Mouse (Mus musculus) myocyte (in vitro differentiated cells): Measurements from ENCODE around the gene Zfp740. TPM values are rescaled to one million over a fixed set of nuclear protein-coding genes. Genes with fewer than 3 reads are reported as not detected.
A peak's percentile ranks its signal among the peaks of the same experiment; 100 is the strongest.

ENCODE experiments used
- H3K27me3 ChIP-seq: one replicate; pipeline ENCODE4 v1.6.1; 2011; ENCODE audit not compliant: control insufficient read depth, insufficient read depth, insufficient read length
- H3K36me3 ChIP-seq: one replicate; pipeline ENCODE4 v1.6.1; 2011; ENCODE audit not compliant: control insufficient read depth, insufficient read depth
- H3K4me2 ChIP-seq: one replicate; pipeline ENCODE4 v1.6.1; 2011; ENCODE audit warnings: low read depth, control low read depth
- H3K4me3 ChIP-seq: one replicate; pipeline ENCODE4 v1.5.1; 2011; ENCODE audit warnings: mild to moderate bottlenecking, control low read depth, moderate library complexity
- H3K79me2 ChIP-seq: one replicate; pipeline ENCODE4 v1.6.1; 2011; ENCODE audit not compliant: control insufficient read depth, insufficient read depth
- H3ac ChIP-seq: one replicate; pipeline ENCODE4 v1.6.1; 2011; ENCODE audit not compliant: control insufficient read depth, insufficient read length
- E2F4 ChIP-seq: IDR thresholded peaks from one replicate; pipeline ENCODE4 v1.6.1; 2011; ENCODE audit warnings: mild to moderate bottlenecking, control low read depth, moderate library complexity; ENCODE audit not compliant: insufficient read depth
- MAX ChIP-seq: IDR thresholded peaks from one replicate; pipeline ENCODE4 v1.6.1; 2011; ENCODE audit warnings: low read depth, mild to moderate bottlenecking, control low read depth
- MYOD1 ChIP-seq, 3 experiments: IDR thresholded peaks; one replicate each; pipeline ENCODE4 v1.6.1; 2011; ENCODE audit warnings: control low read depth in 2 of 3, low read depth in 2 of 3, mild to moderate bottlenecking in 2 of 3, moderate library complexity in 1 of 3; ENCODE audit not compliant: insufficient read length in 2 of 3, control insufficient read depth in 1 of 3
- MYOG ChIP-seq, 3 experiments: IDR thresholded peaks; one replicate each; pipeline ENCODE4 v1.6.1; 2011; ENCODE audit warnings: control low read depth in 2 of 3, low read depth in 2 of 3, mild to moderate bottlenecking in 2 of 3; ENCODE audit not compliant: insufficient read length in 2 of 3, control insufficient read depth in 1 of 3, insufficient read depth in 1 of 3
- POLR2A ChIP-seq: IDR thresholded peaks from one replicate; pipeline ENCODE4 v1.6.1; 2011; ENCODE audit warnings: low read depth, mild to moderate bottlenecking, control low read depth, moderate library complexity; ENCODE audit not compliant: insufficient read length
- POLR2AphosphoS2 ChIP-seq: IDR thresholded peaks from one replicate; pipeline ENCODE4 v1.6.1; 2011; ENCODE audit warnings: low read depth, control low read depth; ENCODE audit not compliant: insufficient read length
- REST ChIP-seq: IDR thresholded peaks from one replicate; pipeline ENCODE4 v1.6.1; 2011; ENCODE audit warnings: mild to moderate bottlenecking, control low read depth, moderate library complexity; ENCODE audit not compliant: insufficient read depth, insufficient read length
- SRF ChIP-seq: IDR thresholded peaks from one replicate; pipeline ENCODE4 v1.6.1; 2011; ENCODE audit warnings: low read depth; ENCODE audit not compliant: control insufficient read depth, insufficient read length
- TCF12 ChIP-seq: IDR thresholded peaks from one replicate; pipeline ENCODE4 v1.6.1; 2011; ENCODE audit warnings: mild to moderate bottlenecking, control low read depth; ENCODE audit not compliant: poor library complexity, insufficient read depth, severe bottlenecking
- TCF3 ChIP-seq: IDR thresholded peaks from one replicate; pipeline ENCODE4 v1.6.1; 2011; ENCODE audit warnings: low read depth, control low read depth; ENCODE audit not compliant: insufficient read length
- USF1 ChIP-seq: IDR thresholded peaks from one replicate; pipeline ENCODE4 v1.6.1; 2011; ENCODE audit warnings: low read depth, mild to moderate bottlenecking, control low read depth, moderate library complexity
- polyA plus RNA-seq: library from polyadenylated mRNA; unstranded; fragments of >200 nt; fragmentation: generic; extraction: Trizol; gene quantifications from one replicate; pipeline ENCODE4 v1.2.1, GENCODE M21; 2012; ENCODE audit warnings: missing spikeins

Zfp740 gene
- polyA plus RNA-seq, 1 experiment: 42.3 TPM

- TF ChIP-seq USF1 (no peak), POLR2AphosphoS2 (peak; percentile 52), POLR2A (peak; percentile 37)
- H3K36me3 ChIP-seq: no peaks in the 10 kb centered on the region
- peaks cover 5% of the 10 kb centered on the region for H3K79me2 ChIP-seq
- H3K4me2 ChIP-seq: peak overlapping the region; percentile 99
- no peak overlapping the region for H3ac ChIP-seq
- no peaks in the 10 kb centered on the region for H3K27me3 ChIP-seq
- peak overlapping the region; percentile 52 for H3K4me3 ChIP-seq
Measured at GRCm38 (mm10) chr15:102258581-102259253, 55.7 kb downstream of the Zfp740 start.

DNA sequence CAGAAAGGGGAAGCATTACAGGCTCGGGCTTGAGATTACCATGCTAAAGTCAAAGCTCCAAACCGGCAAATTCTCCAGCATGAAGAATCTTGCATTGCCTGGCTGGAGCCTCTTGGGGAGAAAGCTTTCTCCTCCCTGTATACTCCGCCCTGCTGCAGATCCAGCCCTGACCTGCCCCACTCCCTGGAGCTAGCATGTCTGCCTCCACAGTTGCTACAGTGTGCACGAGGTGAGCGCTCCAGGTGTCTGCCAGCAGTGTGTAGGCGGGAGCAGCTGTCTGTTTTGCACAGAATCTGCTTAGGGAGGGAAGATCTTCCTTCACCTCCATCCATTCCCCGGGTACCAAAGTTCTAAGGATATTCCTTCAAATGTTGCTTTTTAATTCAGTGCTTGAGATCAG, 59.5 kb downstream of the Zfp740 start:
- no peaks in the 10 kb centered on the region for H3K36me3 ChIP-seq

GRCm38 (mm10) chr15:102263037-102263436, 60.0 kb downstream of the Zfp740 start:
- H3K4me2 ChIP-seq: no peak overlapping the region
- no peaks in the 10 kb centered on the region for H3K36me3 ChIP-seq
- no peaks in the 10 kb centered on the region for H3K27me3 ChIP-seq
- no peak overlapping the region for H3K4me3 ChIP-seq
- TF ChIP-seq USF1 (no peak), REST (no peak), SRF (no peak), TCF12 (no peak), MYOG (IDR thresholded peaks at IDR 0.05; ENCODE audit: control insufficient read depth in 1 of 3, insufficient read depth in 1 of 3, insufficient read length in 2 of 3, low read depth in 2 of 3) (no peak), TCF3 (no peak), MYOD1 (IDR thresholded peaks at IDR 0.05; ENCODE audit: control insufficient read depth in 1 of 3, insufficient read length in 2 of 3, low read depth in 2 of 3) (no peak), POLR2A (no peak), E2F4 (no peak)
- no peaks in the 10 kb centered on the region for H3K79me2 ChIP-seq
- H3ac ChIP-seq: no peak overlapping the region

More for the DNA sequence above, 59.5 kb downstream of the Zfp740 start:
- Histone ChIP-seq H3K27me3 (no peaks in the 10 kb centered on the region), H3K79me2 (no peaks in the 10 kb centered on the region), H3K4me3 (no peak overlapping the region), H3K4me2 (no peak overlapping the region), H3ac (no peak overlapping the region)
- TF ChIP-seq MAX (no peak), MYOD1 (IDR thresholded peaks at IDR 0.05; ENCODE audit: control insufficient read depth in 1 of 3, insufficient read length in 2 of 3, low read depth in 2 of 3) (peak in 1 of 3 experiments; percentile 46), REST (no peak), POLR2AphosphoS2 (no peak), POLR2A (no peak), USF1 (no peak), TCF12 (no peak)

Other genes starting within 250 kb of the Zfp740 start
- gene Krt78, start 249.0 kb upstream of the Zfp740 start, polyA plus RNA-seq: not detected
- 0.16 TPM for gene Krt8, start 198.8 kb upstream of the Zfp740 start, polyA plus RNA-seq
- gene Krt18, start 175.1 kb upstream of the Zfp740 start, polyA plus RNA-seq: not detected
- gene Eif4b, start 129.5 kb upstream of the Zfp740 start, polyA plus RNA-seq: 266 TPM
- 128 TPM for gene Tns2, start 102.8 kb upstream of the Zfp740 start, polyA plus RNA-seq
- gene Spryd3, start 67.0 kb upstream of the Zfp740 start, polyA plus RNA-seq: 51.0 TPM
- 182 TPM for gene Igfbp6, start 58.9 kb upstream of the Zfp740 start, polyA plus RNA-seq
- 0.43 TPM for gene Soat2, start 52.7 kb upstream of the Zfp740 start, polyA plus RNA-seq
- 18.8 TPM for gene Csad, start 1.5 kb downstream of the Zfp740 start, polyA plus RNA-seq
- 2.0 TPM for gene Itgb7, start 28.7 kb downstream of the Zfp740 start, polyA plus RNA-seq
- gene Rarg, start 54.3 kb downstream of the Zfp740 start, polyA plus RNA-seq: 63.8 TPM
- gene Gm9918, start 67.3 kb downstream of the Zfp740 start, polyA plus RNA-seq: not detected
- 83.3 TPM for gene Mfsd5, start 76.2 kb downstream of the Zfp740 start, polyA plus RNA-seq
- 16.7 TPM for gene Espl1, start 93.0 kb downstream of the Zfp740 start, polyA plus RNA-seq
- gene Pfdn5, start 122.9 kb downstream of the Zfp740 start, polyA plus RNA-seq: 476 TPM
- gene Myg1, start 128.5 kb downstream of the Zfp740 start, polyA plus RNA-seq: 97.0 TPM
- gene Aaas, start 147.5 kb downstream of the Zfp740 start, polyA plus RNA-seq: 57.5 TPM
- 0.24 TPM for gene Sp7, start 163.9 kb downstream of the Zfp740 start, polyA plus RNA-seq
- gene Sp1, start 202.9 kb downstream of the Zfp740 start, polyA plus RNA-seq: 11.7 TPM
- 0.32 TPM for gene Amhr2, start 242.1 kb downstream of the Zfp740 start, polyA plus RNA-seq